Mouse (Mus musculus): ENCODE data around the gene Pramel3. TPM values are rescaled to one million over a fixed set of nuclear protein-coding genes. Genes with fewer than 3 reads are reported as not detected.
"Not testable (repeated sequence)": the region's sequence is repeated elsewhere in the genome, so short reads cannot be mapped to it uniquely, and the experiment has no call there.

Pramel3 gene
- total RNA-seq (2015; ENCODE audit: low replicate concordance), result not detected in 2 replicates
- not detected in 2 replicates for total RNA-seq (2017; ENCODE audit: low replicate concordance)

- ATAC-seq (replicated peaks; ENCODE audit: low FRiP score, poor library complexity, severe bottlenecking), result not testable (repeated sequence)
These were observed at the start of gene Pramel3 for GRCm38 (mm10) chrX:135302007-135302406. Gene Pramel3 (plus strand): TSS chrX:135302307.

- not testable (repeated sequence) for ATAC-seq (replicated peaks; ENCODE audit: low FRiP score, poor library complexity, severe bottlenecking)
These were observed 58.6 kb downstream of the Pramel3 start for GRCm38 (mm10) chrX:135360685-135361084.

DNA sequence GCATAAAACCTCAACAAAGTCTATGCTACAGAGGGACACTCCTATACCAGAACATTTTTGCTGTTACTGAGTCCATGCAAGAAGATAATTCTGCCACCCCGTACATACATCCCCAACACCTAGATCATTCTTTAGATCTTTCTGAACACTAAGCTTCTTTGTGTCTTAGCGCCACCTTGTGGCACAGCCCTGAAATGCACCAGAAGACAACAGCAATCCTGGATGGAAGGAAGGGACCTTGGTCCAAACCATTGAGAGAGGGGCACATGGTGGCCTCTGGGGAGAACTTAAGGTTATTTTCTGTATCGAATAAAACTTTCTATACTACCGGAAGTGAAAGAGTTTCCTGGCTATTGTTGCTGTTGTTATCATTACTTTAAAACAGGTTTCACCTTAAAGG lies 59.8 kb downstream of the Pramel3 start:
- not testable (repeated sequence) for ATAC-seq (replicated peaks; ENCODE audit: low FRiP score, poor library complexity, severe bottlenecking)

Other genes starting within 250 kb of the Pramel3 start
- gene Gm15023, start 124.7 kb upstream of the Pramel3 start, total RNA-seq (2015; ENCODE audit: low replicate concordance), result not detected in 2 replicates
- gene Gm15023, start 124.7 kb upstream of the Pramel3 start, total RNA-seq (2017; ENCODE audit: low replicate concordance), result 0.09 TPM in 1 of 2 replicates, not detected in the other
- not detected in 2 replicates for gene Tceal6, start 91.6 kb upstream of the Pramel3 start, total RNA-seq (2015; ENCODE audit: low replicate concordance)
- gene Tceal6, start 91.6 kb upstream of the Pramel3 start, total RNA-seq (2017; ENCODE audit: low replicate concordance), result not detected in 2 replicates
- gene Gm5128, start 71.0 kb downstream of the Pramel3 start, total RNA-seq (2015; ENCODE audit: low replicate concordance), result not detected in 2 replicates
- not detected in 2 replicates for gene Gm5128, start 71.0 kb downstream of the Pramel3 start, total RNA-seq (2017; ENCODE audit: low replicate concordance)
- not detected in 2 replicates for gene Gm7903, start 131.5 kb downstream of the Pramel3 start, total RNA-seq (2015; ENCODE audit: low replicate concordance)
- gene Gm7903, start 131.5 kb downstream of the Pramel3 start, total RNA-seq (2017; ENCODE audit: low replicate concordance), result 0.17 TPM in 1 of 2 replicates, not detected in the other
- gene AV320801, start 192.3 kb downstream of the Pramel3 start, total RNA-seq (2015; ENCODE audit: low replicate concordance), result not detected in 2 replicates
- gene AV320801, start 192.3 kb downstream of the Pramel3 start, total RNA-seq (2017; ENCODE audit: low replicate concordance), result 0.09 TPM in 1 of 2 replicates, not detected in the other

All from erythroblast, adult 5-6 weeks (primary cell).